13 mouse cellular contexts compared by ENCODE assay signal in genomic region chr3:9145612-9146011, GRCm38 (mm10).
DNase-seq lines count a peak whose midpoint lies in the region.
"Had no signal": no experiment of that assay in that cellular context is flagged by ENCODE, and none has a peak within 500 bp of the region (broad histone marks: within the 10 kb centered on the region; RNA-seq: fewer than 3 reads in every experiment).

No protein-coding gene starts in this region.

- DNase-seq in adrenal gland, adult 2 months, result peak; percentile 28
- no peak for DNase-seq in adrenal gland, adult (ENCODE audit: inconsistent age in 2 of 2, low spot score in 1 of 2)
- DNase-seq in 3134 (ENCODE audit: extremely low read depth, insufficient read length, low spot score) (peak; percentile 68), NIH3T3 (ENCODE audit: low read depth) (peak; percentile 64)
- peak; percentile 91 for DNase-seq in fibroblast of lung, adult 2 months (ENCODE audit: low read depth)
- DNase-seq in right cerebral cortex, postnatal 36 days (ENCODE audit: low spot score in 2 of 2), result no peak
- no peak for DNase-seq in thymus, postnatal 0 days (ENCODE audit: low spot score)
- DNase-seq: adrenal gland, postnatal 10 days; cerebellum, adult 18-20 months; cerebellum, postnatal 10 days; forebrain, postnatal 0 days; gastrocnemius, postnatal 14 days; heart, adult 2 months had no signal

Comparison
In these comparisons a context has a peak if more than half of its experiments do, and no peak if none do; other contexts are left out.
1. DNase-seq: peak in adrenal gland, adult 2 months (single experiment), 3134 (single experiment), NIH3T3 (single experiment) and fibroblast of lung, adult 2 months (single experiment); none in adrenal gland, adult (0 of 2), right cerebral cortex, postnatal 36 days (0 of 2) and thymus, postnatal 0 days (single experiment).